Mouse (Mus musculus): ENCODE results near the gene Kpna6.
A peak's percentile ranks its signal among the peaks of the same experiment; 100 is the strongest.
"Not testable (repeated sequence)": the region's sequence is repeated elsewhere in the genome, so short reads cannot be mapped to it uniquely, and the experiment has no call there.

Kpna6 gene

GRCm38 (mm10) chr4:129672083-129672877 lies at the start of gene Kpna6:
Gene Kpna6, minus strand, starts transcription at chr4:129672767.
- peak; percentile 73 for DNase-seq (ENCODE audit: extremely low read depth, low read depth)

GRCm38 (mm10) chr4:129716310-129716709 lies 43.7 kb upstream of the Kpna6 start:
- DNase-seq (ENCODE audit: extremely low read depth, low read depth): no peak

GRCm38 (mm10) chr4:129709486-129710129 lies 37.0 kb upstream of the Kpna6 start:
- no peak for DNase-seq (ENCODE audit: extremely low read depth, low read depth)

- no peak for DNase-seq (ENCODE audit: extremely low read depth, low read depth)
Observed at GRCm38 (mm10) chr4:129706750-129707149, 34.2 kb upstream of the Kpna6 start.

GRCm38 (mm10) chr4:129702454-129702853 lies 29.9 kb upstream of the Kpna6 start:
- no peak for DNase-seq (ENCODE audit: extremely low read depth, low read depth)

GRCm38 (mm10) chr4:129701503-129702377 lies 29.2 kb upstream of the Kpna6 start:
- peak; percentile 61 for DNase-seq (ENCODE audit: extremely low read depth, low read depth)

GRCm38 (mm10) chr4:129700661-129701060 lies 28.1 kb upstream of the Kpna6 start:
- DNase-seq (ENCODE audit: extremely low read depth, low read depth): not testable (repeated sequence)

- DNase-seq (ENCODE audit: extremely low read depth, low read depth): no peak
Observed at GRCm38 (mm10) chr4:129700216-129700615, 27.6 kb upstream of the Kpna6 start.

- DNase-seq (ENCODE audit: extremely low read depth, low read depth): no peak
Observed at GRCm38 (mm10) chr4:129697191-129697590, 24.6 kb upstream of the Kpna6 start.

GRCm38 (mm10) chr4:129696158-129696985 lies 23.8 kb upstream of the Kpna6 start, which contains the start of gene Tmem39b:
Gene Tmem39b, minus strand, starts transcription at chr4:129696838.
- peak; percentile 79 for DNase-seq (ENCODE audit: extremely low read depth, low read depth)

- peak; percentile 65 for DNase-seq (ENCODE audit: extremely low read depth, low read depth)
Observed at GRCm38 (mm10) chr4:129695815-129696157, 23.2 kb upstream of the Kpna6 start.

- no peak for DNase-seq (ENCODE audit: extremely low read depth, low read depth)
Observed at GRCm38 (mm10) chr4:129684531-129684930, 12.0 kb upstream of the Kpna6 start.

- DNase-seq (ENCODE audit: extremely low read depth, low read depth): no peak
Observed at GRCm38 (mm10) chr4:129683901-129684493, 11.4 kb upstream of the Kpna6 start.

GRCm38 (mm10) chr4:129681837-129682236 lies 9.3 kb upstream of the Kpna6 start:
- no peak for DNase-seq (ENCODE audit: extremely low read depth, low read depth)

- no peak for DNase-seq (ENCODE audit: extremely low read depth, low read depth)
Observed at GRCm38 (mm10) chr4:129672878-129673449, 397 bp upstream of the Kpna6 start.

GRCm38 (mm10) chr4:129671491-129672082 lies 980 bp downstream of the Kpna6 start:
- peak; percentile 53 for DNase-seq (ENCODE audit: extremely low read depth, low read depth)

- DNase-seq (ENCODE audit: extremely low read depth, low read depth): no peak
Observed at GRCm38 (mm10) chr4:129662255-129662813, 10.2 kb downstream of the Kpna6 start.

- no peak for DNase-seq (ENCODE audit: extremely low read depth, low read depth)
Observed at GRCm38 (mm10) chr4:129661584-129661983, 11.0 kb downstream of the Kpna6 start.

GRCm38 (mm10) chr4:129654770-129655169 lies 17.8 kb downstream of the Kpna6 start:
- no peak for DNase-seq (ENCODE audit: extremely low read depth, low read depth)

All from MEL-GATA-1-ER (cell line).